Mouse (Mus musculus) erythroblast, embryonic 14.5 days (primary cell): ENCODE results near the gene Nudt4.

ENCODE experiments used
- GATA1 ChIP-seq: IDR thresholded peaks from 2 replicates; pipeline ENCODE4 v1.6.1; 2012; ENCODE audit warnings: low read length, inconsistent platforms, mixed read lengths
- TAL1 ChIP-seq: IDR thresholded peaks from 3 replicates; pipeline ENCODE4 v1.6.1; 2012; ENCODE audit warnings: low read length, inconsistent platforms, mixed read lengths

DNA sequence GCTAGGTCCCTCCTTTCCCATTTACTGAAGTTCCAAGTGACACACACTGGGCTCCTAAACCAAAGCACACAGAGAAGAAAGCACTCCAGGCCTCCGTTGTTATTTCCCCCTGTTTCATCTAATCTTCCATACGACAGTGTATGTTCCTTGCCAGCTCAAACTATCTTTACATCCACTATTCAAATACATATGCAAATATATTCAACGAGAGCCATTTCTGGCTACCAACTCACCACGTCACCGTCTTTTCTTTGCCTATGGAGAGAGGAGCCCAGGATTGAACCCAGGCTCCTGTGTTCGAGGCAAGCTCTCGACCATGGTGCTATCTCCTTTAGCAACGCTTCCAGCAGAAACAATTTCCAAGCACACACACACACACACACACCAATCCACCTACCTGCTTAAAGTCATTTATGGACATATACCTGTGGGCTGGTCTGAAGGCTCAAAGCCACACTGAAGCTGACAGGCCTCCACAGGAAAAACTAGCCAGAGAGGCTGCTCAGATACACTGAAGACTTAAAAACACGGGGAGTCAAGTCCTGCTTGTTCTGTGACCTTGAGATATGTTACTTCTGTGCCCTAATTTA, 3.5 kb downstream of the Nudt4 start:
- TF ChIP-seq GATA1 (no peak), TAL1 (no peak)
